Mouse (Mus musculus) limb, embryonic 10.5 days (tissue): ENCODE data around the gene Ppp1r15b. TPM values are rescaled to one million over a fixed set of nuclear protein-coding genes. Genes with fewer than 3 reads are reported as not detected.
A peak's percentile ranks its signal among the peaks of the same experiment; 100 is the strongest.

Experiments used
- DNase-seq: peaks from one replicate; pipeline ENCODE4 v3.0.0-alpha.2; 2017; ENCODE audit warnings: low spot score
- H3K27ac ChIP-seq: fragments of 300-500 bp; sonication (generic); 2 replicates; pipeline ENCODE4 v1.5.1; 2016; ENCODE audit warnings: mild to moderate bottlenecking
- H3K27me3 ChIP-seq: fragments of 300-500 bp; sonication (generic); 2 replicates; pipeline ENCODE4 v1.6.1; 2016; ENCODE audit warnings: low read depth, mild to moderate bottlenecking; ENCODE audit not compliant: poor library complexity, severe bottlenecking
- H3K36me3 ChIP-seq: fragments of 300-500 bp; sonication (generic); 2 replicates; pipeline ENCODE4 v1.6.1; 2016; ENCODE audit warnings: mild to moderate bottlenecking, moderate library complexity
- H3K4me1 ChIP-seq: fragments of 300-500 bp; sonication (generic); 2 replicates; pipeline ENCODE4 v1.6.1; 2016
- H3K4me3 ChIP-seq: fragments of 300-500 bp; sonication (generic); 2 replicates; pipeline ENCODE4 v1.5.1; 2016; ENCODE audit warnings: mild to moderate bottlenecking, moderate library complexity
- H3K9me3 ChIP-seq: fragments of 300-500 bp; sonication (generic); replicated peaks from 2 replicates; pipeline ENCODE4 v1.6.1; 2016; ENCODE audit warnings: mild to moderate bottlenecking
- WGBS: fragments of 180-500 bp; shearing (Covaris S2); methylation state at CpG from one replicate; pipeline ENCODE4 v1.1.7; 2016; 5-methylcytosine and 5-hydroxymethylcytosine counted together
- polyA plus RNA-seq: library from polyadenylated mRNA; unstranded; fragments of >200 nt; fragmentation: Nextera tagmentation; extraction: Ambion mirVana; gene quantifications from 2 replicates; pipeline ENCODE4 v1.2.1, GENCODE M21; 2016

Gene Ppp1r15b
- polyA plus RNA-seq, 1 experiment from 2014 or later: 52.7 TPM

GRCm38 (mm10) chr1:133129471-133130221 is 1.3 kb upstream of the Ppp1r15b start:
- Histone ChIP-seq H3K36me3 (peaks cover 22% of the 10 kb centered on the region), H3K4me3 (0 out of 2 replicates have a peak overlapping the region, but pooled peaks have one; percentile 11), H3K27me3 (no peaks in the 10 kb centered on the region), H3K27ac (peak overlapping the region; percentile 95), H3K4me1 (peaks cover 34% of the 10 kb centered on the region), H3K9me3 (no peaks in the 10 kb centered on the region)
- 30% methylated on average over 16 of the region's 16 CpGs for WGBS
- DNase-seq: no peak

DNA sequence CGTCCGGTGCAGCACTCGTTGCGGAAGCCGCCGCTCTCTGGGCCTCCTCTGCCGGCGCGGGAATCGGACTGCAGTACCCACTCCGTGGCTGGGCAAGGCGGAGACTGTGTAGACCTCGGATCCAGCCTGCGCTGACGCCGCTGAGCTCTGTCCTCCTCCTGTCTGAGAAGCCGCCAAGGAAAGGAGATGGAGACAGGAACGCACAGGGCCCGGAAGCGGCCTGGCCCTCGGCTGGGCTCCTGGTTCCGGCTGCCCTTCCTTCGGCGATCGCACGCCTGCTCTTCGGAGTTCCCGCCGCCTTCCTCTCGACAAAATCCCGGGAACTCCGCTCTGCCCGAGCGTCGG is 590 bp downstream of the Ppp1r15b start:
- no peaks in the 10 kb centered on the region for H3K9me3 ChIP-seq
- WGBS: 1% methylated on average over 35 of the region's 35 CpGs
- no peaks in the 10 kb centered on the region for H3K27me3 ChIP-seq
- H3K4me1 ChIP-seq: peaks cover 46% of the 10 kb centered on the region
- H3K27ac ChIP-seq: peak overlapping the region; percentile 95
- H3K36me3 ChIP-seq: peaks cover 40% of the 10 kb centered on the region
- peak overlapping the region; percentile 86 for H3K4me3 ChIP-seq
- DNase-seq: no peak

GRCm38 (mm10) chr1:133131936-133132335 is 993 bp downstream of the Ppp1r15b start:
- peaks cover 46% of the 10 kb centered on the region for H3K4me1 ChIP-seq
- H3K36me3 ChIP-seq: peaks cover 44% of the 10 kb centered on the region
- H3K27me3 ChIP-seq: no peaks in the 10 kb centered on the region
- DNase-seq: no peak
- peak overlapping the region; percentile 95 for H3K27ac ChIP-seq
- H3K4me3 ChIP-seq: peak overlapping the region; percentile 86
- no peaks in the 10 kb centered on the region for H3K9me3 ChIP-seq
- under 1% methylated on average over 11 of the region's 11 CpGs for WGBS

- 19% methylated on average over 26 of the region's 26 CpGs for WGBS
- H3K36me3 ChIP-seq: peaks cover 52% of the 10 kb centered on the region
- H3K9me3 ChIP-seq: no peaks in the 10 kb centered on the region
- H3K4me3 ChIP-seq: peak overlapping the region; percentile 86
- DNase-seq: no peak
- H3K4me1 ChIP-seq: peaks cover 46% of the 10 kb centered on the region
- peak overlapping the region; percentile 95 for H3K27ac ChIP-seq
- no peaks in the 10 kb centered on the region for H3K27me3 ChIP-seq
Measured at GRCm38 (mm10) chr1:133132388-133133326, 1.7 kb downstream of the Ppp1r15b start.

GRCm38 (mm10) chr1:133133425-133133824 is 2.5 kb downstream of the Ppp1r15b start:
- Histone ChIP-seq H3K27ac (no peak overlapping the region), H3K4me1 (peaks cover 46% of the 10 kb centered on the region)
- DNase-seq: no peak

GRCm38 (mm10) chr1:133134071-133134470 is 3.1 kb downstream of the Ppp1r15b start:
- 49% methylated on average over 4 of the region's 4 CpGs for WGBS
- Histone ChIP-seq H3K36me3 (peaks cover 66% of the 10 kb centered on the region), H3K27me3 (no peaks in the 10 kb centered on the region), H3K27ac (no peak overlapping the region), H3K4me1 (peaks cover 46% of the 10 kb centered on the region), H3K9me3 (no peaks in the 10 kb centered on the region), H3K4me3 (peak overlapping the region; percentile 86)
- DNase-seq: no peak

More at GRCm38 (mm10) chr1:133133425-133133824, 2.5 kb downstream of the Ppp1r15b start:
- Histone ChIP-seq H3K27me3 (no peaks in the 10 kb centered on the region), H3K4me3 (peak overlapping the region; percentile 86), H3K9me3 (no peaks in the 10 kb centered on the region), H3K36me3 (peaks cover 59% of the 10 kb centered on the region)
- 44% methylated on average over 2 of the region's 2 CpGs for WGBS

DNA sequence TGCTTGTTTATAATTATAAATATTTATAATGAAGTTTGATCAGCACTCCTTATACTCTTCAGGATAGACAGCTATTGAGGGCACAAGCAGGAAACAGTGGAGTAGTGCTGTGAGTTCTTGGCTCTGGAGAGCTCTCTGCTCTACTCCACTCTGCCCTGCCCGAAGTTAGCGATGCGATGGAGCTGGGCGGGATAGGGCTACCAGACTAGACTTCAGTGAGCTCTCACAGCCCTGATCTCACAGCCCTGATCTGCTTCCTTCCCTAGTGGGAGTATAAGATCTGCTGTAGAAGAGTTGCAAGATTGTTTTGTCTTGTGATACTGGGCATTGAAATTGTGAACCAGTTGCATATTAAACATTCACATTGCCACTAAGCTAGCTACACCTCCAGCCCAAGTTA is 3.9 kb downstream of the Ppp1r15b start:
- Histone ChIP-seq H3K27ac (no peak overlapping the region), H3K4me3 (peak overlapping the region; percentile 86), H3K4me1 (peaks cover 42% of the 10 kb centered on the region), H3K27me3 (no peaks in the 10 kb centered on the region), H3K36me3 (peaks cover 74% of the 10 kb centered on the region), H3K9me3 (no peaks in the 10 kb centered on the region)
- DNase-seq: no peak
- WGBS: 81% methylated on average over 4 of the region's 4 CpGs

GRCm38 (mm10) chr1:133135808-133136207 is 4.9 kb downstream of the Ppp1r15b start:
- Histone ChIP-seq H3K4me1 (peaks cover 38% of the 10 kb centered on the region), H3K27ac (no peak overlapping the region), H3K4me3 (peak overlapping the region; percentile 86), H3K9me3 (no peaks in the 10 kb centered on the region), H3K36me3 (peaks cover 83% of the 10 kb centered on the region), H3K27me3 (no peaks in the 10 kb centered on the region)
- 81% methylated on average over 5 of the region's 5 CpGs for WGBS
- no peak for DNase-seq

DNA sequence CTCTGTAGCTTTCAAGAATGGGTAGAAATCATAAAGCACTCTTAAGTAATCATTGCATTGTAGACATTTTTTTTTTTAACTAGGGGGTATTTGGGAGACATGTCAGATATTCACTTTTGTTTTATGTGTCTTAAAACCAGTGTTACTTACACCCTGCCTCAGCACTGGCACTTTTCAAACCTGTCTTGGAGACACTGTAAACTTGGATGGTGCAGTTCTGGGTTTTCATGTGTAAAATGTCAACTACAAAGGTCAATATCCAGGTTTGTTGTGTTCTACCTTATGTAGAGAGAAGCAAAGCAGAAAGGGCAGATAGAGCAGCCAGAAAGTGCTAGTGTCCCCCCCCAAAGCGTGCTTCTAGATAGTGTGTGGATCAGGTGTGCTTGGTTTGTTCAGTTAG is 7.5 kb downstream of the Ppp1r15b start:
- WGBS: 98% methylated on average over 1 of the region's 1 CpGs
- no peak for DNase-seq
- Histone ChIP-seq H3K36me3 (peaks cover 92% of the 10 kb centered on the region), H3K9me3 (no peaks in the 10 kb centered on the region), H3K27me3 (no peaks in the 10 kb centered on the region), H3K4me3 (no peak overlapping the region), H3K4me1 (peaks cover 25% of the 10 kb centered on the region), H3K27ac (no peak overlapping the region)

DNA sequence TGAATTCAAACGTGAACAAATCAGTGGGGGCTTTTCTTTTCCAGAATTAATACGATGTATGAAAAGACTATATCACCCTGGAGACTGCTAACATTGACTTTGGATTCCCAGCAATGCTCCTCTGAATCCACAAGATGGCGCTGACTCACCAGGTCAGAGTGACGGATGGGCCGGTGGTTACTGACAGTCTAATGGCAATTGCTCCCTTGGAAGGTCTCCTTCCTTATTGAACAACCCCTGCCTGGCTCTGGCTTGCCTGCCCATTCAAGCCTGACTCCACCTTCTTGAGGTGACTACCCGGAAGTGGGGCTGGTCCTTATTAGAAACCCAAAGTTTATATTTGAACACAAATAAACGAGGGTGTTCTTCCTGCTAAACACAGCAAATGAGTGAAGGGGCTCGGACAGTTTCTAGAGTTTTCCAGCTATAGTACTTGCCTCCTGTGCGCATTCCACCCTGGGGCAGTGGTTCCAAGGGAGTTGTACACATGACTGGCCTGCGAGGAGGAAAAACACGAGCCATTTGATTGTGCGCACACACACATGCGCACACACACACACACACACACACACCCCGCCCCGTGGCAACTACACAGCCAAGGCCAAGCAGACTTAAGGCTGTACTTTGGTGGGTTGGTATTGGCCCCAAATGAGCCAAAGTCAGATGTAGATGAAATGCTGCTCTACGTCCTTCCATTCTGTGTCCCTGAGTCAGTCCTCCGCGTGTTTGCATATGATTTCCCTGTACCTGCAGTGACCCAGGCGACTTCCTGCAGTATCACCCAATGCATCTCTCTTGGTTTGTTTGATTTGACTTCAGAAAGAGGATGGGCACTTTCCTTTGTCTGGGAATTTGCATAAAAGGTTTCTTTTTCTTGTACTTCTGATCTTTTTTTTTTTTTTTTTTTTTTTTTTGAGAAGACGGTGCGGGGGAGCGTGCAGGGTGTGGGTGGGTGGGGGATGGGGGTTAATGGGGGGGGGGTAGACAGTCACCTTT is 15.4 kb downstream of the Ppp1r15b start:
- WGBS: 63% methylated on average over 22 of the region's 22 CpGs

DNA sequence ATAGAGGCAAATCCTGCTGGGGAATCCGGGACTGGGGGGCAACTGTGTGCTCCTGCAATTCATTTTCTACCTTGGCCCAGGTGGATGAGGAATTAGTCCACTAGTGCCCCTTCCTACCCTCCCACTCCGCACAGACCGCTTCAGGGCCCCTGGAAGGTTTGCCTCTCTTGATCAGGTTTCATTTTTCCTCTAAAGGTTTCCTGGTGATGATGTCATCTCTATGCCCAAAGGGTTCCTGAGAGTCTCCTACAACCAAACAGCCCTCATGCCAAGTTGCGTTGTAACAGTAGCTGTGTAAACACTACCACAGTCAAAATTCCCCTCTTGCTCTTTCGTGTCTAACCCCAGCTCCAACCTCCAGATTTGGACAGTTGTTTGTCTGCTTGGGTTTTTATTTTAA is 16.4 kb downstream of the Ppp1r15b start:
- Histone ChIP-seq H3K4me3 (no peak overlapping the region), H3K4me1 (0 out of 2 replicates have a peak, but pooled peaks cover 3% of the 10 kb centered on the region), H3K27me3 (no peaks in the 10 kb centered on the region), H3K9me3 (no peaks in the 10 kb centered on the region), H3K36me3 (peaks cover 5% of the 10 kb centered on the region), H3K27ac (no peak overlapping the region)
- no peak for DNase-seq
- 88% methylated on average over 5 of the region's 5 CpGs for WGBS

More for the DNA sequence above, 15.4 kb downstream of the Ppp1r15b start:
- 0 out of 2 replicates have a peak, but pooled peaks cover 3% of the 10 kb centered on the region for H3K4me1 ChIP-seq
- H3K4me3 ChIP-seq: no peak overlapping the region
- peaks cover 13% of the 10 kb centered on the region for H3K36me3 ChIP-seq
- H3K27me3 ChIP-seq: no peaks in the 10 kb centered on the region
- DNase-seq: peak; percentile 61
- H3K9me3 ChIP-seq: no peaks in the 10 kb centered on the region
- H3K27ac ChIP-seq: no peak overlapping the region

- H3K4me3 ChIP-seq: no peak overlapping the region
- H3K9me3 ChIP-seq: no peaks in the 10 kb centered on the region
- no peaks in the 10 kb centered on the region for H3K36me3 ChIP-seq
- 0 out of 2 replicates have a peak, but pooled peaks cover 3% of the 10 kb centered on the region for H3K4me1 ChIP-seq
- no peak overlapping the region for H3K27ac ChIP-seq
- DNase-seq: no peak
- no peaks in the 10 kb centered on the region for H3K27me3 ChIP-seq
- 93% methylated on average over 8 of the region's 8 CpGs for WGBS
Measured at GRCm38 (mm10) chr1:133148122-133148521, 17.2 kb downstream of the Ppp1r15b start.
